Mouse (Mus musculus) midbrain, embryonic 14.5 days (tissue): ENCODE data around the gene C530025M09Rik. TPM values are rescaled to one million over a fixed set of nuclear protein-coding genes. Genes with fewer than 3 reads are reported as not detected.

Experiments
- ATAC-seq: fragments of 200-750 bp; cut with Nextera tagmentation; 2 replicates; pipeline ENCODE4 v1.8.0; 2017; ENCODE audit warnings: moderate number of reproducible peaks, moderate library complexity; ENCODE audit not compliant: low FRiP score, low TSS enrichment
- DNase-seq: peaks from one replicate; pipeline ENCODE4 v3.0.0-alpha.2; 2015
- H3K27ac ChIP-seq: fragments of 300-500 bp; sonication (generic); replicated peaks from 2 replicates; pipeline ENCODE4 v1.5.1; 2014; ENCODE audit warnings: mild to moderate bottlenecking, low read depth, low read length, moderate library complexity
- H3K27me3 ChIP-seq: fragments of 300-500 bp; sonication (generic); 2 replicates; pipeline ENCODE4 v1.6.1; 2014; ENCODE audit warnings: low read length, control low read depth, mixed read lengths; ENCODE audit not compliant: control insufficient read depth, insufficient read depth
- H3K36me3 ChIP-seq: fragments of 300-500 bp; sonication (generic); 2 replicates; pipeline ENCODE4 v1.6.1; 2014; ENCODE audit warnings: low read length, control low read depth; ENCODE audit not compliant: control insufficient read depth, insufficient read depth
- H3K4me1 ChIP-seq: fragments of 300-500 bp; sonication (generic); 2 replicates; pipeline ENCODE4 v1.6.1; 2014; ENCODE audit warnings: mild to moderate bottlenecking, antibody characterized with exemption, low read length, control low read depth; ENCODE audit not compliant: control insufficient read depth, insufficient read depth
- H3K4me2 ChIP-seq: fragments of 300-500 bp; sonication (generic); 2 replicates; pipeline ENCODE4 v1.6.1; 2014; ENCODE audit warnings: mild to moderate bottlenecking, low read length, moderate library complexity
- H3K4me3 ChIP-seq: fragments of 300-500 bp; sonication (generic); replicated peaks from 2 replicates; pipeline ENCODE4 v1.5.1; 2014; ENCODE audit warnings: low read depth, low read length
- H3K9ac ChIP-seq: fragments of 300-500 bp; sonication (generic); replicated peaks from 2 replicates; pipeline ENCODE4 v1.6.1; 2014; ENCODE audit warnings: mild to moderate bottlenecking, low read length, moderate library complexity
- H3K9me3 ChIP-seq: fragments of 300-500 bp; sonication (generic); 2 replicates; pipeline ENCODE4 v1.6.1; 2016; ENCODE audit warnings: low read length, control low read depth, mixed read lengths; ENCODE audit not compliant: control insufficient read depth
- WGBS: fragments of 180-500 bp; shearing (Covaris S2); extraction: QIAGEN DNeasy Blood & Tissue Kit; methylation state at CpG from one replicate; pipeline ENCODE4 v1.1.7; 2014; 5-methylcytosine and 5-hydroxymethylcytosine counted together
- polyA plus RNA-seq: library from polyadenylated mRNA; unstranded; fragments of >200 nt; fragmentation: Nextera tagmentation; extraction: Ambion mirVana; gene quantifications from 2 replicates; pipeline ENCODE4 v1.2.1, GENCODE M21; 2014

The C530025M09Rik gene
- polyA plus RNA-seq, 1 experiment from 2014 or later, result 1.0 TPM

- Histone ChIP-seq H3K4me3 (no peak overlapping the region), H3K27ac (no peak overlapping the region), H3K36me3 (no peaks in the 10 kb centered on the region), H3K4me1 (no peaks in the 10 kb centered on the region), H3K9me3 (no peaks in the 10 kb centered on the region), H3K27me3 (no peaks in the 10 kb centered on the region), H3K4me2 (no peak overlapping the region), H3K9ac (no peak overlapping the region)
- 37% methylated on average over 2 of the region's 2 CpGs for WGBS
- no peak for ATAC-seq
- no peak for DNase-seq
Measured at GRCm38 (mm10) chr2:149820201-149820600, 10.8 kb downstream of the C530025M09Rik start.

GRCm38 (mm10) chr2:149819751-149820150, 11.3 kb downstream of the C530025M09Rik start:
- no peak overlapping the region for H3K9ac ChIP-seq
- no peaks in the 10 kb centered on the region for H3K36me3 ChIP-seq
- H3K4me2 ChIP-seq, result no peak overlapping the region
- H3K4me1 ChIP-seq, result no peaks in the 10 kb centered on the region
- no peak overlapping the region for H3K4me3 ChIP-seq
- no peaks in the 10 kb centered on the region for H3K9me3 ChIP-seq
- DNase-seq (no peak), ATAC-seq (no peak)
- no peaks in the 10 kb centered on the region for H3K27me3 ChIP-seq
- 91% methylated on average over 3 of the region's 3 CpGs for WGBS
- no peak overlapping the region for H3K27ac ChIP-seq

GRCm38 (mm10) chr2:149818395-149818794, 12.6 kb downstream of the C530025M09Rik start:
- Histone ChIP-seq H3K4me3 (no peak overlapping the region), H3K27me3 (no peaks in the 10 kb centered on the region), H3K9ac (no peak overlapping the region), H3K4me2 (no peak overlapping the region), H3K9me3 (no peaks in the 10 kb centered on the region), H3K27ac (no peak overlapping the region), H3K36me3 (no peaks in the 10 kb centered on the region), H3K4me1 (no peaks in the 10 kb centered on the region)
- 83% methylated on average over 3 of the region's 3 CpGs for WGBS
- ATAC-seq (no peak), DNase-seq (no peak)

- H3K4me2 ChIP-seq, result no peak overlapping the region
- no peak overlapping the region for H3K4me3 ChIP-seq
- no peaks in the 10 kb centered on the region for H3K36me3 ChIP-seq
- no peaks in the 10 kb centered on the region for H3K4me1 ChIP-seq
- ATAC-seq (no peak), DNase-seq (no peak)
- H3K27ac ChIP-seq, result no peak overlapping the region
- WGBS, result 87% methylated on average over 2 of the region's 2 CpGs
- H3K9me3 ChIP-seq, result no peaks in the 10 kb centered on the region
- H3K9ac ChIP-seq, result no peak overlapping the region
- no peaks in the 10 kb centered on the region for H3K27me3 ChIP-seq
Measured at GRCm38 (mm10) chr2:149812899-149813298, 18.1 kb downstream of the C530025M09Rik start.

- H3K4me3 ChIP-seq, result no peak overlapping the region
- ATAC-seq (no peak), DNase-seq (no peak)
- H3K27ac ChIP-seq, result no peak overlapping the region
- H3K9ac ChIP-seq, result no peak overlapping the region
- H3K36me3 ChIP-seq, result no peaks in the 10 kb centered on the region
- no peaks in the 10 kb centered on the region for H3K9me3 ChIP-seq
- no peak overlapping the region for H3K4me2 ChIP-seq
- WGBS, result 83% methylated on average over 2 of the region's 2 CpGs
- H3K4me1 ChIP-seq, result no peaks in the 10 kb centered on the region
- no peaks in the 10 kb centered on the region for H3K27me3 ChIP-seq
Measured at GRCm38 (mm10) chr2:149805256-149805655, 25.8 kb downstream of the C530025M09Rik start.

GRCm38 (mm10) chr2:149804599-149805140, 26.3 kb downstream of the C530025M09Rik start:
- ATAC-seq, result no peak
- Histone ChIP-seq H3K36me3 (no peaks in the 10 kb centered on the region), H3K27me3 (no peaks in the 10 kb centered on the region), H3K4me3 (no peak overlapping the region), H3K27ac (no peak overlapping the region), H3K4me1 (no peaks in the 10 kb centered on the region), H3K9me3 (no peaks in the 10 kb centered on the region), H3K9ac (no peak overlapping the region), H3K4me2 (no peak overlapping the region)
- 88% methylated on average over 3 of the region's 3 CpGs for WGBS
- DNase-seq, result no peak

GRCm38 (mm10) chr2:149798613-149799012, 32.4 kb downstream of the C530025M09Rik start:
- H3K9ac ChIP-seq, result no peak overlapping the region
- H3K4me3 ChIP-seq, result no peak overlapping the region
- no peak overlapping the region for H3K4me2 ChIP-seq
- ATAC-seq, result no peak
- no peaks in the 10 kb centered on the region for H3K36me3 ChIP-seq
- H3K4me1 ChIP-seq, result 0 out of 2 replicates have a peak, but pooled peaks cover 3% of the 10 kb centered on the region
- 4% methylated on average over 3 of the region's 3 CpGs for WGBS
- peak; percentile 29 for DNase-seq
- H3K9me3 ChIP-seq, result no peaks in the 10 kb centered on the region
- no peaks in the 10 kb centered on the region for H3K27me3 ChIP-seq
- no peak overlapping the region for H3K27ac ChIP-seq

Other genes starting within 250 kb of the C530025M09Rik start
- 19.5 and 22.4 TPM in 2 replicates for gene Syndig1, start 2.0 kb downstream of the C530025M09Rik start, polyA plus RNA-seq